Mouse (Mus musculus): ENCODE data around the gene Ints6l. TPM values are rescaled to one million over a fixed set of nuclear protein-coding genes. Genes with fewer than 3 reads are reported as not detected.
A peak's percentile ranks its signal among the peaks of the same experiment; 100 is the strongest.
"Not testable (repeated sequence)": the region's sequence is repeated elsewhere in the genome, so short reads cannot be mapped to it uniquely, and the experiment has no call there.

Ints6l gene
- polyA plus RNA-seq, 1 experiment from 2014 or later = 19.4 TPM

DNA sequence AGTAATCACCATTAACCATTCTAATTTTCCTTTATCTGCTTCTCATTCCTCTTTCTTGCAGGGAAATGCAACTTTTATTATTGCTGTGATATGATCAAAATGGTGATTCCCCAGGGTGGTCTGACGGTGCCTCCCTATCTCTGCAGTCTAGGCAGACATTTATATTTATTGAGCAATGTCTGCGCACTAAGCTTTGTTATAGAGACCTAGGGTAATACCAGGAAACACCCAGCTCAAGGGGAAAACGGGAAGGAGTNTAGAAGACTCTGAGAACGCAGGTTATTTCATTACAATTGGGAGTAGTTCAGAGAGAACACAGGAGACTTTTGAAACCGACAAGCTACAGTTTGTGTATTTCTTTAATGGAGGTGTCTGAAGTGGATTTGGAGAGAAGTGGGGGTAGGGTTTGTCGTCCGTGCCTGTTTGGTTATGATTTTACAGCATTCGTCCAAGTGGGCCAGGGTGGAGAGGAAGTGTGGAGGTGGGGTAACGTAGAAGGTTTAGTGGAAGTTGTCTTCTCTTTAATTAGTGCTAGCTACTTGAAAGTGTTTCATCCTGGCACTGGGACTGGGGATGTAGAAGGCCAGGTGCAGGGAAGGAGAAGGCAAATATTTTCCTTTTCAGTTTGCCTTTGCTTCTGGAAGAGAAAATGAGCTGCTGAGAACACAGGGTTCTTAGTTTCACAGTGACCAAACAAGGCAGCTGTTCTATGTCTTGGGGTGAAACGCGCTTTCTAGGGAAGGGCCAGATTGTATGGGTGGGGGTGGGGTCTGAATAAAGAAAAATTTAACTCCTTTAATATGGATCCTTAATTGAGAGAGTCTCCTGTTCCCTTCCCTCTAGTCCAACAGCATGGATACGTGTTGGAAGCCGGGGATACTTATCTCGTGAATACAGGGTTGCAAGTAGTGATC is 7.6 kb downstream of the Ints6l start:
- Histone ChIP-seq H3K4me2 (no peak overlapping the region), H3K9me3 (no peaks in the 10 kb centered on the region), H3K9ac (no peak overlapping the region), H3K4me1 (no peaks in the 10 kb centered on the region), H3K27ac (no peak overlapping the region), H3K36me3 (replicated peaks) (no peaks in the 10 kb centered on the region), H3K4me3 (no peak overlapping the region), H3K27me3 (replicated peaks) (no peaks in the 10 kb centered on the region)
- 74% methylated on average over 14 of the region's 14 CpGs for WGBS
- no peak for ATAC-seq (replicated peaks)

DNA sequence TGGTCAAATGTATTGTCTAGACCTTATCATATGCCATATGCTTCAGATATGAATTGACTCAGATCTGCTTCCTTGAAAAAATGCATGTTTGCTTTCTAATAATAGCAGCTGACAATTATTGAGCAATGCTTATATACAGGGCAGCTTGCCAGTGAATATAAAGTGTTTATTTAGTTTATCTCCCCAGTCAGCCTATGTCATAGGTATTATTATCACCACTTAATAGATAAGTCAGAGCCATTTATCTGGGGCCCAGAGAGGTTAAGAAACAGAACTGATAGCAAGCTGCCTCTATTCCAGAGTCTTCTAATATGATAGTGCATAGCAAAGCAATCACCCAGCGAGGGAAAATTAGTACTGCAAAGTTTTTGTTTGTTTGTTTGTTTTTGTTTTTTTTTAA is 10.2 kb downstream of the Ints6l start:
- ATAC-seq (replicated peaks) = no peak
- Histone ChIP-seq H3K36me3 (replicated peaks) (no peaks in the 10 kb centered on the region), H3K4me2 (no peak overlapping the region), H3K4me1 (no peaks in the 10 kb centered on the region), H3K9me3 (no peaks in the 10 kb centered on the region), H3K27me3 (replicated peaks) (no peaks in the 10 kb centered on the region), H3K27ac (no peak overlapping the region), H3K4me3 (no peak overlapping the region), H3K9ac (no peak overlapping the region)
- 83% methylated on average over 1 of the region's 1 CpGs for WGBS

DNA sequence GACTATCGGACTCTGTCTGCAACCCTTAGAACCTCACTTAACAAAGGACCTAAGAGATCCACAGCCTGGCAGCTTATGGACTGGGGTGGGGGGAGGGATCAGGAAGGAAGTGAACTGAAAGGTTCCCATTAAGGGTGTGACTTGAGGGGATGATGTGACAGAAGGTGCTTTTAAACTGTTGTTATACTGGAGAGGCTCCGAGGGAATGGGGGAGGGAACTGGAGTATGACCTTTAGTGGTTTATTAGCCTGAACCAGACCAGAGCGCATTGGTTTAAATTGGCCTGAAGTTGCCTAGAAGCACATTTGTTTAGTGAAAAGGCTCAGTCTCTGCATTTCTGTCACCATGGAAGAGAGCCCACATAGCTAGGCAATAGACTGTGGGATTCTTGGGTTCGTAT is 13.0 kb downstream of the Ints6l start:
- Histone ChIP-seq H3K9ac (no peak overlapping the region), H3K9me3 (no peaks in the 10 kb centered on the region), H3K4me2 (no peak overlapping the region), H3K36me3 (replicated peaks) (no peaks in the 10 kb centered on the region), H3K4me1 (no peaks in the 10 kb centered on the region), H3K27ac (no peak overlapping the region), H3K27me3 (replicated peaks) (no peaks in the 10 kb centered on the region), H3K4me3 (no peak overlapping the region)
- 79% methylated on average over 4 of the region's 4 CpGs for WGBS
- ATAC-seq (replicated peaks) = no peak

DNA sequence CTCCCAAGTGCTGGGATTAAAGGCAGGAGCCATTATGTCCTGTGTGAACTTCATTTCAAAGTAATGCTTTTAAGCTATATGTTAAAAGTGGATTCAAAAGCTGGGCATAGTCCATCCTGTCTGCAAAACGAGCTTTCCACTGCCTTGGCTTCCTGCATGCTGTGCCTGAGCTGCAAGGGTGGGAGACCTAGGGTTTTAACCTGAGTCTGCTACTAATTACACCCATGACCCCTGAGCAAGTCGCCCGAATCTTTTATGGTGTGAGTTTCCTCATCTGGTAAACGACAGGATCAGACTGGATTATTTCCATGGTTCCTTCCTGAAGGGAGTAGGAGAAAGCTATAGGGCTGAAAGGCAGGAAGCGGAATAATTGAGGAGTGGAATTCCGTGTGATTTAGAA is 13.8 kb downstream of the Ints6l start:
- Histone ChIP-seq H3K27ac (no peak overlapping the region), H3K27me3 (replicated peaks) (no peaks in the 10 kb centered on the region), H3K4me2 (no peak overlapping the region), H3K9me3 (no peaks in the 10 kb centered on the region), H3K4me1 (no peaks in the 10 kb centered on the region), H3K9ac (no peak overlapping the region), H3K36me3 (replicated peaks) (no peaks in the 10 kb centered on the region), H3K4me3 (no peak overlapping the region)
- WGBS = 49% methylated on average over 6 of the region's 6 CpGs
- ATAC-seq (replicated peaks) = no peak

DNA sequence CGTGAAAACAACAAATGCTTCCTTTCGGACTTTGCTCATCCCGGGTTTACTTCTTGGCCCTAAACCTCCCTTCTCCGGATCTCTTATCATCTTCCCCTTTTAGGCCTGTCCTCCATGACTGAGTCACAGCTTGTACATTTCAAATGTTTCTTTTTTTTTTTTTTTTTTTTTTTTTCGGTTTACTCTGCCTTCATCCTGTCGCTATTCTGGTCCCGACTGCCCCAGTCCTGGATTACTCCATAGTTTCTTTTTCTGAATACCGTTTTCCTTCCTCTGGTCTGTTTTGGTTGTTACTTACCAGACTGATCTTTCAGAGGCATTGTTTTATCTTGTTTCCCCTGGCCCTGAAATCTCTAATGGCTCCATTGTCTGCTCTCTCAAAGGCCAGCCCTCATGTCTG is 19.4 kb downstream of the Ints6l start:
- Histone ChIP-seq H3K36me3 (replicated peaks) (no peaks in the 10 kb centered on the region), H3K9ac (no peak overlapping the region), H3K4me3 (no peak overlapping the region), H3K4me2 (no peak overlapping the region), H3K27ac (no peak overlapping the region), H3K27me3 (replicated peaks) (no peaks in the 10 kb centered on the region), H3K4me1 (no peaks in the 10 kb centered on the region), H3K9me3 (no peaks in the 10 kb centered on the region)
- WGBS = 67% methylated on average over 8 of the region's 8 CpGs
- ATAC-seq (replicated peaks) = no peak

DNA sequence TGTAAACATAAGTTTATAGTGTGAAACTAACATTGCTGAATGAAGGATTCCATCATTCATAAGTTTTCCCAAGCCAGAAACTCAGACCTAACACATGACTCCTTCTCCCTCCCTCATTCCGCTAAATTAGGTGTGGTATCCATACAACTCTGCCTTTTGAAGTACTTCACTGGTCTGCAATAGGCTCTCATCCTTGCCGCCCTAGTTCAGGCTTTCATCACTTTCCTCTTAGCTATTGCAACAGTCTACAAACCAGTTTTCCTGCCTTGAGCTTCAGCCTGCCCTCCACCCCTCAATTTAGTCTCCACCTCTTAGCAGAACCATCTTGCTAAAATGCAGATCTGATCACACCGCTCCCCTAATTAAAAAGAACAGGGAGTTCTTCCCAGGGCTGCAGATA is 22.9 kb downstream of the Ints6l start:
- no peaks in the 10 kb centered on the region for H3K36me3 ChIP-seq (replicated peaks)
- H3K4me1 ChIP-seq = no peaks in the 10 kb centered on the region
- H3K4me3 ChIP-seq = no peak overlapping the region
- H3K9ac ChIP-seq = no peak overlapping the region
- 92% methylated on average over 3 of the region's 3 CpGs for WGBS
- no peak overlapping the region for H3K27ac ChIP-seq
- ATAC-seq (replicated peaks) = no peak
- no peaks in the 10 kb centered on the region for H3K27me3 ChIP-seq (replicated peaks)
- H3K4me2 ChIP-seq = no peak overlapping the region
- H3K9me3 ChIP-seq = no peaks in the 10 kb centered on the region

DNA sequence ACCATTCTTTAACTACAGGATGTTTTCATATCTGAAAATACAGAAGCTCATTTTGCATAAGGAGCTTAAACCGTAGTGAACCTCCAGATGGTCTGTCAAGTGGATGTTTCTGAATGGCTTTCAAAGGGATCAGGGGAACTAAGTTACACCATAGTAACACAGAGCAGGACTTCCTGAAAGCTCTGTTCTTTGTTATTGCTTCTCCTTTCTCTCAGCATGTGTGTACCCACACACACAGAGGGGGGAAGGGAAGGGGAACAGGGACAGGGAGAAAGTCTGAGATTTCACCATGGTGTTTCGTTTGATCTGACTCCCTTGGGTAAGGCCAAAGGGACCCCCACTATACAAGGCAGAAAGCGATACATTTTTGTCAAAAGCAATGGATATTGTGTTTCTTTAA is 27.2 kb downstream of the Ints6l start:
- Histone ChIP-seq H3K9me3 (no peaks in the 10 kb centered on the region), H3K4me1 (no peaks in the 10 kb centered on the region), H3K36me3 (replicated peaks) (no peaks in the 10 kb centered on the region), H3K9ac (no peak overlapping the region), H3K4me3 (no peak overlapping the region), H3K27me3 (replicated peaks) (no peaks in the 10 kb centered on the region), H3K4me2 (no peak overlapping the region), H3K27ac (no peak overlapping the region)
- ATAC-seq (replicated peaks) = no peak
- 50% methylated on average over 3 of the region's 3 CpGs for WGBS

DNA sequence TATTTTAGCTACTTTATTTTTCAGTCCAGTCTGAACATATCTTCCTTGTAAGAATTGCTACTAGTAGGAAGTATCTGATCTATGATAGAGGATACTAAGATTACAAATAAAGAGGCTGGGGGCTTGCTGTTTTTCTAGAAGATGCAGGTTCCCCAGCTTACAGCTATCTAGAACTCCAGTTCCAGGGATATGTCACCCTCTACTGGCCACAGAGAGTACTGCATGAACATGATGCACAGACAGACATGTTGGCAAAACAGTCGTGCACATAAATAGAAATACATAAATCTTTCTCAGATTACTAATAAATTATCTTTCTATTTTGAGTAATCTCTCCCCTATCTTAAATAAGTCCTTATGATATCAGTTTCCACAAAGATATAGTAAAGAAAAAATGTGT is 35.1 kb downstream of the Ints6l start:
- no peaks in the 10 kb centered on the region for H3K9me3 ChIP-seq
- H3K4me1 ChIP-seq = no peaks in the 10 kb centered on the region
- H3K36me3 ChIP-seq (replicated peaks) = no peaks in the 10 kb centered on the region
- no peak overlapping the region for H3K4me3 ChIP-seq
- H3K4me2 ChIP-seq = no peak overlapping the region
- H3K27ac ChIP-seq = no peak overlapping the region
- ATAC-seq (replicated peaks) = 0 out of 2 replicates have a peak, but pooled peaks have one; percentile 33
- 27% methylated on average over 1 of the region's 1 CpGs for WGBS
- H3K27me3 ChIP-seq (replicated peaks) = no peaks in the 10 kb centered on the region
- no peak overlapping the region for H3K9ac ChIP-seq

DNA sequence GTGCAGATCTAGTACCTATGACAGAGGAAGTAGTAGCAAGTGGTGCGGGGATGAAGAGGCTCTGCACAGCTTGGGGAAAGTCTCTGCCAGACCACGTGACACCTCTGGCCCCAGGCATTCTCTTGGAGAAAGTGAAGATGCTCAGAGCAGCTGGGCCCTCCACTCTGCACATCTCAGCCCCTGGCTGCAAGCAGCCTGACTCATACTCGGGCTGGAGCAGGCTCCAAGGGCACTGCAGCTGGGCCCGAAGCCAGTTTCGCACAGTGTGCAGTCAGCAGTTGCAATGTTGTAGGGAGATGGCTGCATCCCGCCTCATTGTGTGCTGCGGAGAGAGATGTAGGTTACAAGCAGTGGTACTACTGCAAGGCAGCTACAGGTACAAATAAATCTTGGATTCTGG is 42.6 kb downstream of the Ints6l start:
- Histone ChIP-seq H3K27me3 (replicated peaks) (no peaks in the 10 kb centered on the region), H3K4me3 (no peak overlapping the region), H3K9ac (no peak overlapping the region), H3K27ac (no peak overlapping the region), H3K9me3 (no peaks in the 10 kb centered on the region), H3K36me3 (replicated peaks) (no peaks in the 10 kb centered on the region), H3K4me1 (no peaks in the 10 kb centered on the region), H3K4me2 (no peak overlapping the region)
- ATAC-seq (replicated peaks) = no peak
- 82% methylated on average over 7 of the region's 7 CpGs for WGBS

DNA sequence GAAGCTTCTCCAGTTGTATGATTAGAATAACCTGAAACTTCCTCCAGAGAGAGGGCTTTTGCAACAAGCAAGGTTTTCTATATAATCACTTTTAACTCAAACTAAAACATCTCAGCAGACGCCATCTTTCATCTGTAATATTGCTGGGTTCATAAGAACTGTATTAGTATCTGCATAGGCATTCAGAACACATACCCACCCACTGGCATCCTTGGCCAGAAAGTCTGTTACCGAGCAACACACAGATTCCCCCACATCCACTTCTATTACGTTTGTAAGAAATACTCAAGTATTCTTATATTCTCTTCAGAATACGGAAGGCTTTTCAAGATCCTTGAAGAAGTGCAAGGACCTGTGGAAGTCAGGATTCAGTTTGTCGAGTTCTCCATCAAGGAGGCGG is 69.8 kb downstream of the Ints6l start, which contains the start of gene Gm10477:
Gene Gm10477 (plus strand): TSS at position 301 of the 400 bp plus-strand sequence.
- H3K4me3 ChIP-seq; H3K27me3 ChIP-seq (replicated peaks); H3K27ac ChIP-seq; ATAC-seq (replicated peaks); H3K4me1 ChIP-seq; H3K36me3 ChIP-seq (replicated peaks); H3K9me3 ChIP-seq; H3K4me2 ChIP-seq; H3K9ac ChIP-seq: not testable (repeated sequence)
- WGBS = 82% methylated on average over 6 of the region's 6 CpGs

DNA sequence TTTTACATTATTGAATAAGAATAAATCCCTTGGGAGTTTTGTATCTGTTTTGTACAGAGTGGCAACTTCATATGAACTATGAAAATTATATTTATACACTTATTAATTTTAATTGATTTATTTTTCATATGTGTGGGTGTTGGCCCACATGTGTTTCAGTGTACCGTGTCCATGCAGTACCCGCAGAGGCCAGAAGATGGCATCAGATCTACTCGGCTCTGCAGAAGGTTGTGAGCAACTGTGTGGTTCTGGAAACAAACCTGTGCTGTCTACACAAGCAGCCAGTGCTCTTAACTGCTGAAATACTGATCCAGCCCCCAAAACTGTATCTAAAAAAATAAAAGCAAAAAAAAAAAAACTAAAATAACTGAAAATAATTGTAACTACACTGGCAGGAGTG is 76.6 kb downstream of the Ints6l start:
- Histone ChIP-seq H3K4me1 (no peaks in the 10 kb centered on the region), H3K27ac (no peak overlapping the region), H3K9ac (no peak overlapping the region), H3K4me3 (no peak overlapping the region), H3K9me3 (no peaks in the 10 kb centered on the region), H3K27me3 (replicated peaks) (no peaks in the 10 kb centered on the region), H3K4me2 (no peak overlapping the region), H3K36me3 (replicated peaks) (no peaks in the 10 kb centered on the region)
- ATAC-seq (replicated peaks) = 0 out of 2 replicates have a peak, but pooled peaks have one; percentile 48
- WGBS = 4% methylated on average over 3 of the region's 3 CpGs

DNA sequence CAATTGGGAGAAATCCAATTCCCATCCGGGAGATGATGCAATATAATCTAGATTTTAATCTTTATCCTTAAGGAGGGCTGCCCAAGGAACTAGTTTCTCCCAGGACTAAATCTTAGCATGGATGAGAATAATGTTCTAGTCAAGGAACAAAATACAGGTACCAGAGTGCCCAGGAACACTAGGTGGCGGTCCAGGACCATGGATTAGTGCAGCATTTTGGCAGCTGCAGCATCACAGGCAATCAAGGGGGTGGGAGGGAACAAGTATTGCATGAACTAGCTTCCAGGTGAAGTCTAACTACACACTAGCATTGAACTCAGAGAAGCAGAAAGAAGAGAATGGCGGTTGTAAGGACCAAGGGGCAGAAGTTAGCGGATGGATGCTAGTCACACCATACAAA is 82.5 kb downstream of the Ints6l start:
- Histone ChIP-seq H3K4me1 (no peaks in the 10 kb centered on the region), H3K27me3 (replicated peaks) (no peaks in the 10 kb centered on the region), H3K27ac (no peak overlapping the region), H3K4me2 (no peak overlapping the region), H3K9me3 (no peaks in the 10 kb centered on the region), H3K4me3 (no peak overlapping the region), H3K36me3 (replicated peaks) (no peaks in the 10 kb centered on the region), H3K9ac (no peak overlapping the region)
- WGBS = 61% methylated on average over 4 of the region's 4 CpGs
- ATAC-seq (replicated peaks) = no peak

DNA sequence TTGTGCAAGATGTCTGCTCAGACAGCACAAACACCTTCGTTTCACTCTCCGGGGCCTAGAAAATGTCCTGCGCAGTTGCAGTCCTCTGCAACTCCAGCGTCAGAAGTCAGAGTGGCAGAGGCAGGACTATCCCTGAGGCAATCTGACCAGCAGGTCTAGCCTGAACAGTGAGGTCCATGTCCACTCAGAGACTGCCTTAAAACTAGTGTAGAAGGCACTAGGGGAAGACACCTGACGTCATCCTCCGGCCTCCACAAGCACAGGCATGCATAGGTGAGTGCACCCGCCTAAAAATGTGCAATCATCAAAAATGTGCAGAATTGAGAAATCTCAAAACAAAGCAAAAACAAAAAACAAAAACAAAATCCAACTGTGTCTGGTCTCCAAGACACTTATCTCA is 94.8 kb downstream of the Ints6l start, which contains the start of gene Gm648:
Gene Gm648 (minus strand): TSS at position 101 of the 400 bp plus-strand sequence.
- Histone ChIP-seq H3K9ac (no peak within 1 kb of the TSS), H3K4me1 (no peaks in the 10 kb centered on the region), H3K27me3 (replicated peaks) (no peaks in the 10 kb centered on the region), H3K27ac (no peak within 1 kb of the TSS), H3K36me3 (replicated peaks) (no peaks in the 10 kb centered on the region), H3K9me3 (no peaks in the 10 kb centered on the region), H3K4me2 (no peak within 1 kb of the TSS), H3K4me3 (no peak within 1 kb of the TSS)
- ATAC-seq (replicated peaks) = no peak
- 86% methylated on average over 7 of the region's 7 CpGs for WGBS
